Mouse (Mus musculus): ENCODE measurements around the gene Ppm1h. TPM values are rescaled to one million over a fixed set of nuclear protein-coding genes. Genes with fewer than 3 reads are reported as not detected.

Gene Ppm1h
- total and polyA plus RNA-seq, 3 experiments: 1.2 to 1.3 (median 1.3) TPM

GRCm38 (mm10) chr10:122859642-122859997 lies 181.1 kb downstream of the Ppm1h start:
- no peaks in the 10 kb centered on the region for H3K9me3 ChIP-seq (replicated peaks; ENCODE audit: low read length)
- TF ChIP-seq ELF1 (IDR thresholded peaks at IDR 0.05; ENCODE audit: low read depth, low read length): no peak
- dilution Hi-C loops (cut with MboI; ENCODE audit: extremely low pct_ligation_motif_present, extremely low pct_unique_long_range_greater_than_20kb, low sequenced_read_pairs) (no loop called here), in situ Hi-C loops (cut with MboI; ENCODE audit: low pct_ligation_motif_present, low pct_unique_long_range_greater_than_20kb, low sequenced_read_pairs) (no loop called here)
- H3K27me3 ChIP-seq (replicated peaks): no peaks in the 10 kb centered on the region
- no peak overlapping the region for H3K4me2 ChIP-seq (ENCODE audit: insufficient read depth, low read depth, poor library complexity, severe bottlenecking)
- H3K4me1 ChIP-seq (ENCODE audit: control insufficient read depth in 1 of 2, insufficient read depth in 2 of 2): peaks cover 0 to 2% of the 10 kb centered on the region in 2 experiments; a peak in 1 of 4 replicates
- no peak overlapping the region for H3K9ac ChIP-seq (ENCODE audit: insufficient read depth, low read depth)
- H3K79me2 ChIP-seq (replicated peaks; ENCODE audit: control insufficient read depth, extremely low read depth, insufficient read depth, poor library complexity, severe bottlenecking): no peaks in the 10 kb centered on the region
- peaks cover 0 to 2% of the 10 kb centered on the region in 2 experiments for H3K36me3 ChIP-seq (replicated peaks in 1 of 2; ENCODE audit: control insufficient read depth in 1 of 2, insufficient read depth in 1 of 2, low read length in 1 of 2)
- no peak overlapping the region for H3K4me3 ChIP-seq (replicated peaks in 1 of 3; ENCODE audit: low read depth in 2 of 3, low read length in 2 of 3, poor library complexity in 1 of 3)
- H3K27ac ChIP-seq (ENCODE audit: insufficient read depth, low read depth): no peak overlapping the region
- no peak for DNase-seq (ENCODE audit: extremely low read depth)

- dilution Hi-C loops (cut with MboI; ENCODE audit: extremely low pct_ligation_motif_present, extremely low pct_unique_long_range_greater_than_20kb, low sequenced_read_pairs) (no loop called here), in situ Hi-C loops (cut with MboI; ENCODE audit: low pct_ligation_motif_present, low pct_unique_long_range_greater_than_20kb, low sequenced_read_pairs) (no loop called here)
- H3K4me3 ChIP-seq (replicated peaks in 1 of 3; ENCODE audit: low read depth in 2 of 3, low read length in 2 of 3, poor library complexity in 1 of 3): no peak overlapping the region
- TF ChIP-seq MAX (IDR thresholded peaks at IDR 0.05; ENCODE audit: low read length) (no peak), JUN (IDR thresholded peaks at IDR 0.05; ENCODE audit: insufficient read depth, low read depth, low read length) (no peak), POLR2A (IDR thresholded peaks at IDR 0.05; ENCODE audit: low read depth, low read length) (no peak), USF2 (conservative IDR thresholded peaks at IDR 0.05; ENCODE audit: low read depth, low read length) (no peak), ELF1 (IDR thresholded peaks at IDR 0.05; ENCODE audit: low read depth, low read length) (no peak), ZNF384 (IDR thresholded peaks at IDR 0.05; ENCODE audit: low read depth, low read length) (no peak), ETS1 (conservative IDR thresholded peaks at IDR 0.05; ENCODE audit: low read depth, low read length) (no peak), EP300 (IDR thresholded peaks at IDR 0.05; ENCODE audit: low read length) (no peak), RCOR1 (conservative IDR thresholded peaks at IDR 0.05; ENCODE audit: low read depth, low read length) (no peak), ZC3H11A (IDR thresholded peaks at IDR 0.05; ENCODE audit: low read depth, low read length) (no peak), MXI1 (IDR thresholded peaks at IDR 0.05; ENCODE audit: low read depth, low read length) (no peak), POLR2AphosphoS2 (IDR thresholded peaks at IDR 0.05; ENCODE audit: low read depth, low read length) (no peak), CHD1 (IDR thresholded peaks at IDR 0.05; ENCODE audit: low read depth, low read length) (no peak)
- no peak overlapping the region for H3K4me2 ChIP-seq (ENCODE audit: insufficient read depth, low read depth, poor library complexity, severe bottlenecking)
- no peak for DNase-seq (ENCODE audit: extremely low read depth)
- H3K27me3 ChIP-seq (replicated peaks): no peaks in the 10 kb centered on the region
- H3K9ac ChIP-seq (ENCODE audit: insufficient read depth, low read depth): no peak overlapping the region
- peaks cover 0 to 2% of the 10 kb centered on the region in 2 experiments; a peak in 1 of 4 replicates for H3K4me1 ChIP-seq (ENCODE audit: control insufficient read depth in 1 of 2, insufficient read depth in 2 of 2)
- H3K27ac ChIP-seq (ENCODE audit: insufficient read depth, low read depth): no peak overlapping the region
- H3K36me3 ChIP-seq (replicated peaks in 1 of 2; ENCODE audit: control insufficient read depth in 1 of 2, insufficient read depth in 1 of 2, low read length in 1 of 2): peaks cover 0 to 2% of the 10 kb centered on the region in 2 experiments
- H3K9me3 ChIP-seq (replicated peaks; ENCODE audit: low read length): no peaks in the 10 kb centered on the region
- H3K79me2 ChIP-seq (replicated peaks; ENCODE audit: control insufficient read depth, extremely low read depth, insufficient read depth, poor library complexity, severe bottlenecking): no peaks in the 10 kb centered on the region
Observed at GRCm38 (mm10) chr10:122860076-122860475, 181.5 kb downstream of the Ppm1h start.

- Histone ChIP-seq H3K27ac (ENCODE audit: insufficient read depth, low read depth) (no peak overlapping the region), H3K27me3 (replicated peaks) (no peaks in the 10 kb centered on the region), H3K9ac (ENCODE audit: insufficient read depth, low read depth) (no peak overlapping the region), H3K4me3 (replicated peaks in 1 of 3; ENCODE audit: low read depth in 2 of 3, low read length in 2 of 3, poor library complexity in 1 of 3) (no peak overlapping the region), H3K4me1 (ENCODE audit: control insufficient read depth in 1 of 2, insufficient read depth in 2 of 2) (no peaks in the 10 kb centered on the region), H3K4me2 (ENCODE audit: insufficient read depth, low read depth, poor library complexity, severe bottlenecking) (no peak overlapping the region), H3K36me3 (replicated peaks in 1 of 2; ENCODE audit: control insufficient read depth in 1 of 2, insufficient read depth in 1 of 2, low read length in 1 of 2) (peaks cover 0 to 2% of the 10 kb centered on the region in 2 experiments), H3K9me3 (replicated peaks; ENCODE audit: low read length) (no peaks in the 10 kb centered on the region), H3K79me2 (replicated peaks; ENCODE audit: control insufficient read depth, extremely low read depth, insufficient read depth, poor library complexity, severe bottlenecking) (no peaks in the 10 kb centered on the region)
- dilution Hi-C loops (cut with MboI; ENCODE audit: extremely low pct_ligation_motif_present, extremely low pct_unique_long_range_greater_than_20kb, low sequenced_read_pairs): no loop called here
- in situ Hi-C loops (cut with MboI; ENCODE audit: low pct_ligation_motif_present, low pct_unique_long_range_greater_than_20kb, low sequenced_read_pairs): no loop called here
- TF ChIP-seq ETS1 (conservative IDR thresholded peaks at IDR 0.05; ENCODE audit: low read depth, low read length) (no peak), SIN3A (IDR thresholded peaks at IDR 0.05; ENCODE audit: low read length) (no peak), CTCF (conservative IDR thresholded peaks at IDR 0.05 in 1 of 2, IDR thresholded peaks at IDR 0.05 in 1 of 2; ENCODE audit: low read depth in 2 of 2, low read length in 2 of 2) (no peak), ZNF384 (IDR thresholded peaks at IDR 0.05; ENCODE audit: low read depth, low read length) (no peak), MEF2A (IDR thresholded peaks at IDR 0.05; ENCODE audit: borderline replicate concordance, low read depth, low read length) (no peak), MAFK (IDR thresholded peaks at IDR 0.05; ENCODE audit: insufficient replicate concordance, low read length) (no peak), ELF1 (IDR thresholded peaks at IDR 0.05; ENCODE audit: low read depth, low read length) (no peak), IRF4 (IDR thresholded peaks at IDR 0.05; ENCODE audit: low read depth, low read length) (no peak), ZC3H11A (IDR thresholded peaks at IDR 0.05; ENCODE audit: low read depth, low read length) (no peak), E2F4 (IDR thresholded peaks at IDR 0.05; ENCODE audit: insufficient replicate concordance, low read depth, low read length) (no peak), NELFE (IDR thresholded peaks at IDR 0.05; ENCODE audit: low read depth, low read length) (no peak), MYC (IDR thresholded peaks at IDR 0.05; ENCODE audit: low read depth, low read length) (no peak), POLR2AphosphoS2 (IDR thresholded peaks at IDR 0.05; ENCODE audit: low read depth, low read length) (no peak), EP300 (IDR thresholded peaks at IDR 0.05; ENCODE audit: low read length) (no peak)
- DNase-seq (ENCODE audit: extremely low read depth): no peak
Observed at GRCm38 (mm10) chr10:122861696-122862385, 183.3 kb downstream of the Ppm1h start.
